Mouse (Mus musculus): ENCODE results near the gene Tram2. TPM values are rescaled to one million over a fixed set of nuclear protein-coding genes. Genes with fewer than 3 reads are reported as not detected.
A peak's percentile ranks its signal among the peaks of the same experiment; 100 is the strongest.

Gene Tram2
- polyA plus RNA-seq, 1 experiment from 2014 or later, result 7.5 TPM

DNA sequence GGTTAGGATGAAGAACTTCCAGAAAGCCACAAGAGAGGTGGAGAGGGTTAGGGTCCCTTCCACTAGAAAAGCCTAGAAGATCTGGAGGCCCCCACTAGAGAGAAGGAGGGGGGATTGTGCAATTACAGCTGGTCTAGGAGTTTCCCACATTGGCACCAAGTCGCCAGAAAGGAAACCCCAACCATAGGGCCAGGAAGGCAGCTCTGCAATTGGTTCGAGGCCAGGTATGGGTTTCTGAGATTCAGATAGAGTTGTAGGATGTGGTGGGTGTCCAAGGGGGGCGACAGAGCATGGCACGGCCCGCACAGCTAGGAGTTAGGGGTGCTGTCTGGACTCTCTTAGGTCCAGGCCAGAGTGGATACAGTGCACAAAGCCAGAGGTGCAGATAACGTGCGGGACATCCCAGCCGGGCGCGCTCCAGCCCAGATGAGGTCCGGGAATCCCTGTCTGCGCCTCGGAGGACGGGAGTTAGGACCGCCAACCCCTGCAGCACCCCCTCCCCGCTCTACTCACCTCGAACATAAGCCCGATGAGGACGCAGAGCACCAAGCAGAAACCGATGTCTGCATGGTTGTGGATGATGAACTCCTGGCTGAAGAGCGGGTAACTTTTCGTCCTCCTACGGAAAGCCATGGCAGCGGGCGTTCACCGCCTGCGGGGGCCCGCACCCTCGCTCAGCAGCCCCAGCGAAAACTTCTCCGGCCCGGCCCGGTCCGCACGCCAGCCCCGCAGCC lies 381 bp downstream of the Tram2 start:
- no peaks in the 10 kb centered on the region for H3K27me3 ChIP-seq (replicated peaks; ENCODE audit: low read depth, poor library complexity, severe bottlenecking)
- H3K9me3 ChIP-seq, result no peaks in the 10 kb centered on the region
- DNase-seq (ENCODE audit: low spot score), result no peak
- peak overlapping the region; percentile 80 for H3K4me3 ChIP-seq
- peak overlapping the region; percentile 95 for H3K27ac ChIP-seq (replicated peaks)
- WGBS, result 1% methylated on average over 36 of the region's 36 CpGs
- H3K36me3 ChIP-seq (replicated peaks), result no peaks in the 10 kb centered on the region
- peaks cover 57% of the 10 kb centered on the region for H3K4me1 ChIP-seq

DNA sequence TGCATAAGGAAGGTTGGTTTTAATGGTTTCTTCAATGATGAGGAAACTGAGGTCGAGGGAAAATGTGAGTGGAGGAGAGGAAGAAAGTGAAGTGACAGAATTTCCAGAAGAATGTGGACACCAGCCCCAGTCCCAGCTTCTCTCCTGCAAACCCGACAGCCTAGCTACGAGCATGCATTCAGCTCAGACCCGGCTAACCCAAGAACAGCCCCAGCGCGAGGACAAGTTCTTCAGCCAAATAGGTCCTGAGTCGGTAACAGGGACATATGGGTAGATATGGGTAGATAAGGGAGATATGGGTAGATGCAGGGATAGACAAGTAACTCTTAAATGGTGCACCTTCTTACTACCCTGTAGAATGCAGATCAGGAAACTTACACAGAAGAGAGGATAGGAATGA lies 1.4 kb downstream of the Tram2 start:
- H3K36me3 ChIP-seq (replicated peaks), result no peaks in the 10 kb centered on the region
- H3K4me3 ChIP-seq, result peak overlapping the region; percentile 80
- H3K4me1 ChIP-seq, result peaks cover 63% of the 10 kb centered on the region
- 87% methylated on average over 7 of the region's 7 CpGs for WGBS
- no peak for DNase-seq (ENCODE audit: low spot score)
- H3K27me3 ChIP-seq (replicated peaks; ENCODE audit: low read depth, poor library complexity, severe bottlenecking), result no peaks in the 10 kb centered on the region
- H3K27ac ChIP-seq (replicated peaks), result peak overlapping the region; percentile 95; the same call in 1 of the 2 replicates
- H3K9me3 ChIP-seq, result no peaks in the 10 kb centered on the region

DNA sequence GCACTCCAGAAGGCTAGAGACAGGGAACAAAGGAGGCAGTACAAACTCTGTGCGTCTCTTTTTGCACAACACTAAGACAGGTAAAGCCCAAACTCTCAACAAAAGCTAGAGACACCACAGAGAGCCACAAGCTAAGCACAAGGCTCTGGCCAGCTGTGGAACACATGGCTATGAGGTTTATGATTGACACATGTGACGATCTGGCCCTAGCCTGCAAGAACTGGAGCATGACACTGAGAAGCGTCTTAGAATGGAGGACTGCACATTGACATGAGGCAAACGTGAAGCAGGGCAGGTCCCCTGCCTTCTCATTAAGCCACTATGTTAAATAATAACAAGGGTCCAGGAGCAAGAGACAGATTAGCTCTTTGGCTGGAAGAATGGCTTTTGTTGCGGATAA lies 1.8 kb downstream of the Tram2 start:
- Histone ChIP-seq H3K27ac (replicated peaks) (peak overlapping the region; percentile 64), H3K9me3 (no peaks in the 10 kb centered on the region), H3K4me3 (peak overlapping the region; percentile 80), H3K36me3 (replicated peaks) (peaks cover 3% of the 10 kb centered on the region; the same call in 1 of the 2 replicates), H3K4me1 (peaks cover 59% of the 10 kb centered on the region), H3K27me3 (replicated peaks; ENCODE audit: low read depth, poor library complexity, severe bottlenecking) (no peaks in the 10 kb centered on the region)
- peak; percentile 26 for DNase-seq (ENCODE audit: low spot score)
- WGBS, result 54% methylated on average over 5 of the region's 5 CpGs

DNA sequence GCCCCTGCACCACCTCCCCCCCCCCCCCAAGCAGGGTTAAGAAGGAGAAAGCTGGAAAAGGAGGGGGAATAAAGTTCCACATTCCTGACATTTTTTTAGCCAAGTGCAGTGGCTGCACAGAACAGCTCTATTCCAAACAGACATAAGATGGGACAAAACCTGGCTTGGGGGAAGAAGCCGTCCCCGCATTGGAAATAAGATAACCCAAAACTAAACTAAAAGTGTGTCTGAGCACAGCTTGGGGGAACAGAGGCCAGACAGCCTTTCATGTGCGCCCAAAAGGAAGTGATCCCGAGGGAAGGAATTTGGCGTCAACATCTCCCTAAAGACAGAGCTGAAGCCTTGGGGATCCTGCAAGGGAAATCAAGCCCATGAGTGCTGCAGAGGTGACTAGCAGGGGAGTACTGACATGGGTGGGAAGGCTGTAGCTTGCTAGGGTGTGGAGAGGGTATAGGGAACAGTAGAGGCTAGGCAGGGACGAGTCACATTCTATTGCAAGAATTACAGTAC lies 3.0 kb downstream of the Tram2 start:
- Histone ChIP-seq H3K9me3 (no peaks in the 10 kb centered on the region), H3K4me1 (peaks cover 59% of the 10 kb centered on the region), H3K27me3 (replicated peaks; ENCODE audit: low read depth, poor library complexity, severe bottlenecking) (no peaks in the 10 kb centered on the region), H3K27ac (replicated peaks) (peak overlapping the region; percentile 64), H3K4me3 (peak overlapping the region; percentile 80), H3K36me3 (replicated peaks) (peaks cover 13% of the 10 kb centered on the region; the same call in 1 of the 2 replicates)
- DNase-seq (ENCODE audit: low spot score), result peak; percentile 24
- 14% methylated on average over 6 of the region's 6 CpGs for WGBS

DNA sequence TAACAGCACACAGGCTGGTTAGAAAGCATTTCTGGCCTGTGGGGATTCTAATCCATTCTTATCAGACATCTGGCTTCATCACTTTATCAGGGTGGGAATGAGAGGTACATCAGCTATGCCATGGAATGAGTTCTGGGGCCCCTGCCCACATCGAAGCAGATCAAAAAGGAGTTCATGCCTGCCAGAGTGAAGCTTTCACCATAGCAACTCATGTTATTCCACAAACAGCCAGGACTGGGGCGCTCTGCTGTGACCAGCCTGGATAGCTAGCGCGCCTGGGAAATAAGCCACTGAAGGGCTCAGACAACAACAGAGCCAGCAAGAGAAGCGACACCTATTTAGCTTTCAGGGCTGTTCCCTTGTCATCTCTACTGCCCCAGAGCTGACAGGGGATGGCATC lies 4.8 kb downstream of the Tram2 start:
- peak; percentile 25 for DNase-seq (ENCODE audit: low spot score)
- Histone ChIP-seq H3K27me3 (replicated peaks; ENCODE audit: low read depth, poor library complexity, severe bottlenecking) (no peaks in the 10 kb centered on the region), H3K4me1 (peaks cover 76% of the 10 kb centered on the region), H3K27ac (replicated peaks) (0 out of 2 replicates have a peak overlapping the region, but pooled peaks have one; percentile 26), H3K36me3 (replicated peaks) (peaks cover 13% of the 10 kb centered on the region; the same call in 1 of the 2 replicates), H3K4me3 (no peak overlapping the region), H3K9me3 (no peaks in the 10 kb centered on the region)
- WGBS, result 73% methylated on average over 5 of the region's 5 CpGs

DNA sequence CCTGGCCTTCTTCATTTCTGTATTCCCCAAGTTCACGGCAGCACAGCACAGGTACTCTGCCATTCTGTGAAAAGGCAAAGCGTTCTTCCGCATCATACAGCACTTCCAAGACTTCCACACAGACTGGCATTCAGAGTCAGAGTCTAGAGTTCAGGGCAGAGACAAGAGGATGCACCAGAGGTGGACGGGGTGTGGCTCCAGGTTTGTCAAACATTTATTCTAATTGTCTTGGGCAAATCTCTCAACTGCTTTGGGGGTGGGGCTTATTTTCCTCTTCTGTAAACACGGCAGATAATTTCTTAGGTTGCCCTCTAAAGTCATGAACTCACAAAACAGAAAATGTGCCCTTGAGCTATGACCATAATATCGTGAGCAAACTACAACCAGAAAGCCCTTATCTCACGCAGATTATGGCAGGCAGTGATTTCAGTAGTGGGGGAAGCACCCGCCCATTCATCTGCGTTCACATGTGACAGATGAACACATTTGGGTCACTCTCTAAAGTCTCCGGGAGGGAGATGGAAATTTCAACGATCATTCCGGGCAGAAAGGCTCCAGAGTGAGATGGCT lies 6.1 kb downstream of the Tram2 start:
- Histone ChIP-seq H3K4me3 (no peak overlapping the region), H3K27me3 (replicated peaks; ENCODE audit: low read depth, poor library complexity, severe bottlenecking) (no peaks in the 10 kb centered on the region), H3K4me1 (peaks cover 67% of the 10 kb centered on the region), H3K27ac (replicated peaks) (no peak overlapping the region), H3K9me3 (no peaks in the 10 kb centered on the region), H3K36me3 (replicated peaks) (peaks cover 14% of the 10 kb centered on the region)
- DNase-seq (ENCODE audit: low spot score), result no peak
- 87% methylated on average over 12 of the region's 12 CpGs for WGBS

DNA sequence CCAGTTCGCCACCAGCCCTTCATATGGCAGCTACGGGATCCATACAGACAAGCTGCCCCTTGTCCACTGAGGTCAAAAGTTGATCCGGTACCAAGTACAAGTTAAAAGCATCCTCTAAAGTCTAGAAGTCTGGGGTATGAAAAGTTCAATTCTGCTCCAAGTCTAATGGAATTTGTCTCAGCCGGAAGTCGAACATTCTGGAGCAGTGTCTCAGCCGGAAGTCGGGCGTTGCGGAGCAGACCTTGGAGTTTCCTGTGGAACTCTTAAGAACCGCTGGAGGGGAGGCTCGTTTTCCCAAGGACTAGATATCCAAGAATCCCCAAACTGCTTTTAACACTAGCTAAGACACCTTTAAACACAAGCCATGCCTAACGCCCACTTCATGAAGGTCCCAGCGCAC lies 8.4 kb downstream of the Tram2 start:
- WGBS, result 70% methylated on average over 13 of the region's 13 CpGs
- peak overlapping the region; percentile 35 for H3K27ac ChIP-seq (replicated peaks)
- H3K4me1 ChIP-seq, result peaks cover 44% of the 10 kb centered on the region
- H3K9me3 ChIP-seq, result no peaks in the 10 kb centered on the region; the same call in 1 of the 2 replicates
- H3K4me3 ChIP-seq, result no peak overlapping the region
- no peaks in the 10 kb centered on the region for H3K27me3 ChIP-seq (replicated peaks; ENCODE audit: low read depth, poor library complexity, severe bottlenecking)
- no peak for DNase-seq (ENCODE audit: low spot score)
- H3K36me3 ChIP-seq (replicated peaks), result peaks cover 28% of the 10 kb centered on the region

DNA sequence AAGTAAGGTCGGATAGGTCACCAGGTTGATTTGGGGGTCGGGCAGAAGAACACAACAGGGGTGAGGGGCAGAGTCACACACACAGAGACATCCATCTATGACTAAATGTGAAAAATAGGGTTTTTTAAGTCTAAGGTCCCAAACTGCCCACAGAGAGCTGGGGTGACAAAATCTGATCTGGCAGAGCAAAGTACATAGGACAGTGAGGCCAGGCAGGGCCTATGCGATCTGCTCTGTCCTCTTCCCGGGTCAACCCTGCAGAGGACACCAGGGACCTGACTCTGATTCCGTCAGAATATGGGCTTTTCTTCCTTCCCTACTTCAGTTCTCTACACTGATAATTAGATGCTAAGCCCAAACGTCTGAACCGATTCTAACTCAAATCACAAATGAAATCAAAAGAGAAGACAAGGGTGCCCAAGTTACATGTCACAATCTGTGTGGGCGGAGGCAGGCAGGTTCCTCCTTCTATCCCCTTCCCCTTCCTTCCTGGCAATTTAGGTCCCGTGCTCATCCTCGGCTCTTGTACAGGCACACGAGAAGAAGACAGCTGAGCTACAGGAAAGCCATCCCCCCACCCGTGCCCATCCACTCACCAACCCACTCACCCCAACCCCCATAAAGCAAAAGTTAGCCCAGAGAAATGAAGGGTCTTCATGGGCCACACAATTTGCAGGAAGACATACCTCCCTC lies 9.1 kb downstream of the Tram2 start:
- DNase-seq (ENCODE audit: low spot score), result no peak
- H3K36me3 ChIP-seq (replicated peaks), result peaks cover 31% of the 10 kb centered on the region
- H3K4me3 ChIP-seq, result no peak overlapping the region

DNA sequence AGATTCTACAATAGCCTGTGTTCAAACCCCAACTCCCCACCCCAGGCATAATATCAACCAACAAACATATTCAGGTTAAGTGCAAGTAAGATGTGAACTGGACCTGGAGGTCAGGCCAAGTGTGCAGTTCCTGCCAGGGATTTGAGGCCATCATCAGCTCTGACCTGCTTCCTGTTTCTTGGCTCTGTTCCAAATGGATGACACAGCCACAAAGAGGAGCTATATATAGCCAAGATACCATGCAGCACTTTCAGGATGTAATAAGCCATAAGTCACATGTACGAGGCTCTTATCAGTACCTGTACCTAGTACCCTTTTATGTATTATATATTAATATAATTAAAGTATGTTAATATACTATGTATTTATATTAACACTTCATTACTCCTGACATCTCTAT lies 10.5 kb downstream of the Tram2 start:
- Histone ChIP-seq H3K27me3 (replicated peaks; ENCODE audit: low read depth, poor library complexity, severe bottlenecking) (no peaks in the 10 kb centered on the region), H3K4me3 (no peak overlapping the region), H3K36me3 (replicated peaks) (peaks cover 39% of the 10 kb centered on the region), H3K27ac (replicated peaks) (no peak overlapping the region), H3K4me1 (peaks cover 23% of the 10 kb centered on the region), H3K9me3 (no peaks in the 10 kb centered on the region; the same call in 1 of the 2 replicates)
- DNase-seq (ENCODE audit: low spot score), result no peak
- 81% methylated on average over 1 of the region's 1 CpGs for WGBS

More for the DNA sequence above, 9.1 kb downstream of the Tram2 start:
- Histone ChIP-seq H3K27me3 (replicated peaks; ENCODE audit: low read depth, poor library complexity, severe bottlenecking) (no peaks in the 10 kb centered on the region), H3K9me3 (no peaks in the 10 kb centered on the region; the same call in 1 of the 2 replicates), H3K4me1 (peaks cover 37% of the 10 kb centered on the region), H3K27ac (replicated peaks) (peak overlapping the region; percentile 35; the same call in 1 of the 2 replicates)
- 75% methylated on average over 12 of the region's 12 CpGs for WGBS

DNA sequence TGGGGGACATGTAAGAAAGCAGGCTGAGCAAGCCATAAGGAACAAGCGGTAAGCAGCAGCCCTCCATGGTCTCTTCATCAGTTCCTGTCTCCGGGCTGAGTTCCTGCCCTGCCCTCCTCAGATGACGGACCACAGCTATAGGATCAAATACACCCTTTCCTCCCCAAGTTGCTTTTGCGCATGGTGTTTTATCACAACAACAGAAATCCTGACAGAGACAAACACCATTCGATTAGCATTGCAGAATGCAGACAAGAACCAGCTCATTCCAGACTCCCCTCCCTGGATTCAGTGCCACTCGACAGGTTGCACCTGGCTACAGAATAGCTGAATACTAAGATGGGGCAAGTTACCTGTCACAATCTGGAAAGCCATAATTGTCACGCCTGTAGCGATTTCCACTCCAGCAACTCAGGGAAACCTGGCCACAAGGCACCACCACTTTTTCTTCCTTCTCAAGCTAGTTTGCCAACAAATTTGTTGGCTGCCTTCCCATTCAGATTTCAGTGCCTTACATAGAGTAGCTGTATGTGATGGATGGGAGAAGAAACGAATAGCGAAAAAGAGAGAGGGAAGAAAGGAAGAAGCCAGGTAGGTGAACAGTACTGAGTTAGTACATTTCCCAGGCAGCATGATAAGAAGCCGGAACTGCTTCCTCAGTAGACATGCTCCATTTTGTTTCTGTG lies 11.3 kb downstream of the Tram2 start:
- Histone ChIP-seq H3K4me1 (peaks cover 17% of the 10 kb centered on the region), H3K27me3 (replicated peaks; ENCODE audit: low read depth, poor library complexity, severe bottlenecking) (no peaks in the 10 kb centered on the region), H3K9me3 (no peaks in the 10 kb centered on the region; the same call in 1 of the 2 replicates), H3K27ac (replicated peaks) (no peak overlapping the region), H3K36me3 (replicated peaks) (peaks cover 39% of the 10 kb centered on the region), H3K4me3 (no peak overlapping the region)
- no peak for DNase-seq (ENCODE audit: low spot score)
- WGBS, result 91% methylated on average over 11 of the region's 11 CpGs

DNA sequence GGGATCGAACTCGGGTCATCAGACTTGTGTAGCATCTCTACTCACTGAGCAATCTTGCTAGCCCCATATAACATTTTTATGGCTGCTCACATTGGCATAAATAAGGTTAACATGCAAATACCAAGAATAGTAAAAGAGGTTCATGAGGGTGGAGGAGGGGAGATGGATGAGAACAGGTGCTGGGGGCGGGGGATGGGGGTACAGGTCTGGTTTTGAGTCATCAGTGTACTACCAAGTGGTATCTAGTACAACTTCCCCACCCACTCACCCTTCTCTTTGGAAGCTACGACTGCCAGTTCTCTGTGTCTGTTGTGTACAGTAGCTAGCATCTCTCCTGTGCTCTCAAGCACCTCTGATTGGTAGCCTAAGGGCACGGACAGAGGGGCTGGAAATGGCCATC lies 14.9 kb downstream of the Tram2 start:
- peaks cover 48% of the 10 kb centered on the region for H3K36me3 ChIP-seq (replicated peaks)

More for the DNA sequence above, 14.9 kb downstream of the Tram2 start:
- no peak for DNase-seq (ENCODE audit: low spot score)
- Histone ChIP-seq H3K27me3 (replicated peaks; ENCODE audit: low read depth, poor library complexity, severe bottlenecking) (no peaks in the 10 kb centered on the region), H3K4me3 (no peak overlapping the region), H3K9me3 (no peaks in the 10 kb centered on the region; the same call in 1 of the 2 replicates), H3K4me1 (no peaks in the 10 kb centered on the region), H3K27ac (replicated peaks) (no peak overlapping the region)
- WGBS, result 94% methylated on average over 5 of the region's 5 CpGs

Data from embryonic facial prominence, embryonic 10.5 days (tissue).